Mouse (Mus musculus) intestine, embryonic 15.5 days (tissue): ENCODE data around the gene Gm10663. TPM values are rescaled to one million over a fixed set of nuclear protein-coding genes. Genes with fewer than 3 reads are reported as not detected.

Experiments used
- ATAC-seq: fragments of 200-750 bp; cut with Nextera tagmentation; 2 replicates; pipeline ENCODE4 v1.8.0; 2017; ENCODE audit warnings: moderate TSS enrichment, moderate library complexity
- H3K27ac ChIP-seq: fragments of 300-500 bp; sonication (generic); 2 replicates; pipeline ENCODE4 v1.5.1; 2015; ENCODE audit warnings: mild to moderate bottlenecking, inconsistent platforms
- H3K27me3 ChIP-seq: fragments of 300-500 bp; sonication (generic); replicated peaks from 2 replicates; pipeline ENCODE4 v1.6.1; 2015; ENCODE audit warnings: inconsistent platforms
- H3K36me3 ChIP-seq: fragments of 300-500 bp; sonication (generic); 2 replicates; pipeline ENCODE4 v1.6.1; 2015; ENCODE audit warnings: inconsistent platforms
- H3K4me1 ChIP-seq: fragments of 300-500 bp; sonication (generic); replicated peaks from 2 replicates; pipeline ENCODE4 v1.6.1; 2015; ENCODE audit warnings: inconsistent platforms
- H3K4me2 ChIP-seq: fragments of 300-500 bp; sonication (generic); replicated peaks from 2 replicates; pipeline ENCODE4 v1.6.1; 2015; ENCODE audit warnings: mild to moderate bottlenecking, inconsistent platforms
- H3K4me3 ChIP-seq: fragments of 300-500 bp; sonication (generic); replicated peaks from 2 replicates; pipeline ENCODE4 v1.5.1; 2015; ENCODE audit warnings: inconsistent platforms
- H3K9ac ChIP-seq: fragments of 300-500 bp; sonication (generic); 2 replicates; pipeline ENCODE4 v1.6.1; 2015; ENCODE audit warnings: inconsistent platforms
- H3K9me3 ChIP-seq: fragments of 300-500 bp; sonication (generic); 2 replicates; pipeline ENCODE4 v1.6.1; 2016; ENCODE audit warnings: inconsistent platforms
- WGBS: fragments of 180-500 bp; shearing (Covaris S2); methylation state at CpG from one replicate; pipeline ENCODE4 v1.1.7; 2015; 5-methylcytosine and 5-hydroxymethylcytosine counted together
- polyA plus RNA-seq: library from polyadenylated mRNA; unstranded; fragments of >200 nt; fragmentation: Nextera tagmentation; extraction: Ambion mirVana; gene quantifications from 2 replicates; pipeline ENCODE4 v1.2.1, GENCODE M21; 2015

Gm10663 gene
- polyA plus RNA-seq, 1 experiment from 2014 or later = not detected

DNA sequence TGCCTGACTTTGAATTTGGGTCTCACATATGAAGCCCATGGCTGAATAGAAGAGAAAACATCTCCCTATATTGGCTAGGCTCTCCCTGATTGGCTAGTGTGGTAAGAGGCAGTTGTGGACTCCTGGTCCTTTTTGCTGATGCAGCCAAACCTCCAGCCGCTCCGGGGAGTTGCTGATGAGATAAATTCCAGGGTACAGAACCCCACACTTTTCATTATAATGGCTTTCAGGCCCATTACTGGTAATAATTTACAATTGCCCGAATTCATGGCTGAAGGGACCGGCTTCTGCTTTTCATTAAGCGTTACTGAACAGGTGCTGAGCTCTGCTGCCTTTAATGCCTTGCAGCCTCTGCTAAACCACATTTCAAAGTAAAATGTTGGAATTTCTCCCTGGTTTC, 20.9 kb upstream of the Gm10663 start:
- no peak overlapping the region for H3K9ac ChIP-seq
- peaks cover 3% of the 10 kb centered on the region; the same call in 1 of the 2 replicates for H3K4me1 ChIP-seq
- no peak overlapping the region for H3K27ac ChIP-seq
- H3K4me3 ChIP-seq = no peak overlapping the region
- no peaks in the 10 kb centered on the region for H3K36me3 ChIP-seq
- no peaks in the 10 kb centered on the region for H3K27me3 ChIP-seq
- ATAC-seq = no peak
- WGBS = 40% methylated on average over 5 of the region's 5 CpGs
- no peak overlapping the region for H3K4me2 ChIP-seq
- no peaks in the 10 kb centered on the region for H3K9me3 ChIP-seq

DNA sequence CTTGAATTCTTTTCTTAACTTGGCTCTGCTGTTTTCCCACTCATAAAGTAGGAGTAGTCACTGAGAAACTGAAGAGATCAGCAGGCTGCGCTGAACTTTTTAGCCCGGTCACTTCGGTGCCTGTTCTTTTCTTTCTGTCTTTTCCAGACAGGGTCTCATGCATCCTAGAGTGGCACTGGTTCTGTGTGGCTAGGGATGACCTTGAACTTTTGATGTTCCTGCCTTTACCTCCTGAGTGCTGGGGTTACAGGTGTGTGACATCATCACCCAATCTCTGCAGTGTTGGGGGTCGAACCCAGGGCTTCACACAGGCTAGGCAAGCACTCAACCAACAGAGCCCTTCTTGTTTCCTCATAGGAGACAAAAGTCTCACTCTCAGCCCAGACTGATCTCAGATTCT, 18.1 kb upstream of the Gm10663 start:
- no peaks in the 10 kb centered on the region for H3K36me3 ChIP-seq
- H3K9ac ChIP-seq = no peak overlapping the region
- no peaks in the 10 kb centered on the region for H3K9me3 ChIP-seq
- H3K27me3 ChIP-seq = no peaks in the 10 kb centered on the region
- peaks cover 3% of the 10 kb centered on the region; the same call in 1 of the 2 replicates for H3K4me1 ChIP-seq
- WGBS = 97% methylated on average over 4 of the region's 4 CpGs
- no peak for ATAC-seq
- H3K4me3 ChIP-seq = no peak overlapping the region
- H3K27ac ChIP-seq = no peak overlapping the region
- H3K4me2 ChIP-seq = no peak overlapping the region

DNA sequence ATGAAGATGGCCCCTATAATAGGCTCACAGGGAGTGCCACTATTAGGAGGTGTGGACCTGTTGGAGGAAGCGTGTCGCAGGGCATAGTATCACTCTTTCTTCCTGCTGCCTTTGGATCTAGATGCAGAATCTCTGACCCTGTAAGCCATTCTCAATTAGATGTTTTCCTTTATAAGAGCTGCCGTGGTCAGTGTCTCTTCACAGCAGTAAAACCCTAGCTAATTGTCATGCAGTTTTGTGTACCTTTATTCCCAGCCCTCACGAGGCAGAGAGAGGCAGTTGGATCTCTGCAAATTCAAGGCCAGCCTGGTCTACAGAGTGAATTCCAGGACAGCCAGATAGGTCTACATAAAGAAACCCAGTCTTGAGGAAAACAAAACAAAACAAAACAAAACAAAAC, 12.6 kb upstream of the Gm10663 start:
- H3K36me3 ChIP-seq = no peaks in the 10 kb centered on the region
- H3K4me2 ChIP-seq = no peak overlapping the region
- WGBS = 79% methylated on average over 4 of the region's 4 CpGs
- H3K9ac ChIP-seq = no peak overlapping the region
- H3K4me1 ChIP-seq = no peaks in the 10 kb centered on the region
- no peak for ATAC-seq
- H3K27me3 ChIP-seq = no peaks in the 10 kb centered on the region
- H3K4me3 ChIP-seq = no peak overlapping the region
- no peaks in the 10 kb centered on the region for H3K9me3 ChIP-seq
- no peak overlapping the region for H3K27ac ChIP-seq

DNA sequence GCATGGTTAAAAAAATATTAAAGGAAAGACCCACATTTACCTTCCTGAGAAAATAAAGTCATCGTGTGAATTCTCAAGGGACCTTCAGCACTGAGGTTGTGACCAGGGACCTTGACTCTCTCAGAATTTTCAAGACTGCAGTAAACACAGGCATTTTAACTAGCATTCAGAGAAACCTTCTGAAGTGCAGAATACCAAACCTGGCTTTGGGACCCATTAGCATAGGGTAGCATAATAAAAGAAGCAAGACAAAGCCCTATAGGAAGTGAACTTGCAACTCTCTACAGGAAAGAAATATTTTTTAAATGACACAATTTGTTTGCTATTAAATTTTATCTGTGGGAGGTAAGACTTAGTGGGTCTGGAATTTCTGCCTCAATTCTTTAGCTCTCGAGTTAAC, 10.8 kb upstream of the Gm10663 start:
- 54% methylated on average over 2 of the region's 2 CpGs for WGBS
- Histone ChIP-seq H3K9me3 (no peaks in the 10 kb centered on the region), H3K4me3 (no peak overlapping the region), H3K36me3 (no peaks in the 10 kb centered on the region), H3K4me2 (no peak overlapping the region), H3K9ac (no peak overlapping the region), H3K27me3 (no peaks in the 10 kb centered on the region), H3K4me1 (no peaks in the 10 kb centered on the region), H3K27ac (no peak overlapping the region)
- ATAC-seq = no peak

DNA sequence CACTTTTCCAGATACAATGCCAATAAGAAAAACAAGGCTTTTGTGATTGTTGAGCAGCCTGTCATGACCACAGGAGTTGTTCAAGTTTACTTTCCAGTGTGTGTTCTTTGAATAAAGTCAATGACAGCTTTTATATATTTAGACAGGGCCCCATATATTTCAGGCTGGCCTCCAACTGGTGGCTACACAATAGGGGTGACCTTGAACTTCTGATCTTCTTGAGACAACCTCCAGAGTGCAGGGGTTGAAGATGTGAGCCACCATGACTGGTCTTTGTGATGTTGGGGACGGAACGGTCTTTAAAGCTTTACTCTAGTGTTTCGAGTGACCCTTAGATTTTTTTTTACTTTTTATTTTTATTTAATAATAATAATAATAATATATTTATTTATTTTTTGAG, 9.2 kb upstream of the Gm10663 start:
- H3K27me3 ChIP-seq = no peaks in the 10 kb centered on the region
- no peaks in the 10 kb centered on the region for H3K4me1 ChIP-seq
- no peak overlapping the region for H3K27ac ChIP-seq
- ATAC-seq = no peak
- no peak overlapping the region for H3K4me3 ChIP-seq
- no peak overlapping the region for H3K4me2 ChIP-seq
- no peaks in the 10 kb centered on the region for H3K36me3 ChIP-seq
- H3K9ac ChIP-seq = no peak overlapping the region
- H3K9me3 ChIP-seq = no peaks in the 10 kb centered on the region
- WGBS = 98% methylated on average over 3 of the region's 3 CpGs

DNA sequence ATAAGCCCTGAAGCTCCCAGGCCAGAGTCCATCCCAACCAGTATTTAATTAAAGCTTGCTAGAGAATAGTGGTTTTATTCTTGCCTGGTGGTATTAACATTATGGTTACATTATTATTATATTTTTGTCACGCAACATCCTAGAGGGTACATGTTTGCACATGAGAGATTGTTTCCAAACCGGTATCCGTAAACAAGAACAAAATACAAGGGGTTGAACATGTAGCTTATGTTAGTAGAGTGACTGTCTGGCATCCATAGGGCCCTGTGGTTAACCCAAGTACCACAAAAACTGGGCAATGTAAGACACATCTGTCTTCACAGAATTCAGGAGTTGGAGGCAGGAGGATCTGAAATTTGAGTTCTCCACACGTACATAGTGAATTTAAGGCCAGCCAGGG, 7.8 kb upstream of the Gm10663 start:
- Histone ChIP-seq H3K27me3 (no peaks in the 10 kb centered on the region), H3K4me3 (no peak overlapping the region), H3K4me2 (no peak overlapping the region), H3K36me3 (no peaks in the 10 kb centered on the region), H3K9ac (no peak overlapping the region), H3K4me1 (no peaks in the 10 kb centered on the region), H3K27ac (no peak overlapping the region), H3K9me3 (no peaks in the 10 kb centered on the region)
- 90% methylated on average over 4 of the region's 4 CpGs for WGBS
- no peak for ATAC-seq

DNA sequence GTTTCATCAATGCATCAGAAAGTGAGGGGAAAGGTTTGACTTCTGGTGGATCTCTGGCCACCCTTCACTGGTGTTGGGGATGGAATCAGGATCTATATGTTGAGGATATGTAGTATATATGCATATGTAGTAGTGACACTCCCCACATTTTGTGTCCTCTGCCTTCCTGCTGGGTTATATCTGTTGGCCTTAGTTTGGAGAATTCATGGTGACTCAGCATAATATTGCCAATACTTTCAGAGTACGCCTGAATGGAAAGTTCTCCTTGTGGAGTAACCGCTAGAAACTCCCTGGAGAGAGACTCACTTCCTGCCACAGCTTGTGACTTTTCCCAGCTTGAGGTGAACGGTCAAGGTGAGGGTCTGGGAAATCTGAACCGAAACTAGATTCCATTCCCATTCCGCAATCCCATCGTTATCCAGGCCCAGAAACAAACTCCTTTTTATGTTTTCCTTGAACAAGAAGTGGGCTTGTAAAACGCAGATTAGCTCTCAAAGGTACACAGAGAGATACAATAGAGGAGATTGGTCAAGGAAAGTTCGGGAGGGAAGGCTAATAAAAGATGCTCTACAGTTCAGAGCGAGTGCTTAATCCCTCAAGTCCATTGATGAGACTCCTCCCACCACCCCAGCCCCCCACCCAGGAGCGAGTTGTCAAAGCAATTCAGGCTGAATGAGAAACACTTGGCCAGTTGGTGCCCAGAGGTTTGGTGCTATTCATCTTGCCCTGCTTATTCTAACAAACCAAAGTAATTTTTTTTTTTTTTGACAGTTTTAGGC, 7.0 kb upstream of the Gm10663 start:
- H3K27me3 ChIP-seq = no peaks in the 10 kb centered on the region
- H3K9me3 ChIP-seq = no peaks in the 10 kb centered on the region
- H3K4me2 ChIP-seq = no peak overlapping the region
- H3K4me1 ChIP-seq = no peaks in the 10 kb centered on the region
- no peak for ATAC-seq
- no peak overlapping the region for H3K27ac ChIP-seq
- no peak overlapping the region for H3K4me3 ChIP-seq
- H3K9ac ChIP-seq = no peak overlapping the region
- 46% methylated on average over 10 of the region's 10 CpGs for WGBS
- H3K36me3 ChIP-seq = no peaks in the 10 kb centered on the region

DNA sequence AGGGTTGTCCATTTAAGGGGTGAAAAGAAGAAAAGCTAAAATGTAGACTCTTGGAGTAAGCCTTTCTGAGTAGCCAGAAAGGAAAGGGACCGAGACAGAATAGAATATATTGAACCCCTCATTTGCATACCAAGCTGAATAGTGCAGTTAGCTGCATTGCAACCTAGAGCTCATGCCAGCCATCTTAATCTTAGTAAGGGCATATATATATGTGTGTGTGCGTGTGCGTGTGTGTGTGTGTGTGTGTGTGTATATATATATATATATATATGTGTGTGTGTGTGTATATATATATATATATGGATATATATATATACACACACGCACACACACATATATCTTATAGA, 6.4 kb upstream of the Gm10663 start:
- Histone ChIP-seq H3K4me1 (no peaks in the 10 kb centered on the region), H3K4me2 (no peak overlapping the region), H3K27me3 (no peaks in the 10 kb centered on the region), H3K36me3 (no peaks in the 10 kb centered on the region), H3K27ac (no peak overlapping the region), H3K4me3 (no peak overlapping the region), H3K9me3 (no peaks in the 10 kb centered on the region), H3K9ac (no peak overlapping the region)
- ATAC-seq = no peak
- 84% methylated on average over 4 of the region's 4 CpGs for WGBS

DNA sequence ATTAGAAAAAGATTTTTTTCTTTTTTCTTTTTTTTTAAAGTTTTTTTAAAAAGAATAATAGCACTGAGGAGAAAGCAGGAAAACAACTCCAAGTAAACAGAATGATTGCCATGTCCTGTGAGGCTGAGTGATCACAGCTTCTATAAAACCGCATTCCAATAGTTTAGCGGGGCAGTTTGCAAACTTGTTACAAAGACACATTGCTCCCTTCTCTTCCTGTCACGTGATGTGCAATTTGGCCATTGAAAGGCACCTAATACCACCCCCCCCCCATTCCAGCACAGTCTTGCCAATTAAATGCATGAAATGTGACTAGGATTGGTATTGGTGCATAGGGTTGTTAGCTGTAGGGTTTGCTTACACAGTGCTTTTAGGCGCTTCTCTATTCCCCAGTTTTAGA, 3.8 kb upstream of the Gm10663 start:
- no peaks in the 10 kb centered on the region for H3K4me1 ChIP-seq
- ATAC-seq = no peak
- 62% methylated on average over 4 of the region's 4 CpGs for WGBS
- H3K27ac ChIP-seq = no peak overlapping the region
- no peaks in the 10 kb centered on the region for H3K36me3 ChIP-seq
- no peak overlapping the region for H3K9ac ChIP-seq
- H3K4me3 ChIP-seq = no peak overlapping the region
- H3K27me3 ChIP-seq = no peaks in the 10 kb centered on the region
- H3K9me3 ChIP-seq = no peaks in the 10 kb centered on the region
- no peak overlapping the region for H3K4me2 ChIP-seq

DNA sequence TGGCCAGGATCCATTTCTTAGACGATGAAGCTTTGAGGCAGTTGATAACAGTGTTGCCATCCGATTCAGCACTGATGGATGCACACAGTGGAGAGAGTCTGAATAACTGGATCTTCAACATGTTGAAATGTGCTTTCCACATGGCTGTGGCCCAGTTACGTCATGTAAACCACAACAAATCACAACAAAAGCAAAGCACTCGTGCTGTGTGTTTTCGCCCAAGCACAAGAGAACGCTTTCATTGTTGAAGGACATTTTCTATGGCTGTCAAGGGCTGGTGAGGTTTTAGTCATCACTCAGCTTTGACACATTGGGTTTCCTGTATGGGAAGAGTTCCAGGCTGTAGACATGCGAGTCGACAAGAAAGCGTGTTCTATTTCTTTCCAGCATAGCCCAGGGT, 5.9 kb downstream of the Gm10663 start:
- Histone ChIP-seq H3K9me3 (no peaks in the 10 kb centered on the region), H3K27me3 (no peaks in the 10 kb centered on the region), H3K27ac (no peak overlapping the region), H3K4me3 (no peak overlapping the region), H3K4me1 (no peaks in the 10 kb centered on the region), H3K4me2 (no peak overlapping the region), H3K36me3 (no peaks in the 10 kb centered on the region), H3K9ac (no peak overlapping the region)
- ATAC-seq = no peak
- WGBS = 71% methylated on average over 9 of the region's 9 CpGs

DNA sequence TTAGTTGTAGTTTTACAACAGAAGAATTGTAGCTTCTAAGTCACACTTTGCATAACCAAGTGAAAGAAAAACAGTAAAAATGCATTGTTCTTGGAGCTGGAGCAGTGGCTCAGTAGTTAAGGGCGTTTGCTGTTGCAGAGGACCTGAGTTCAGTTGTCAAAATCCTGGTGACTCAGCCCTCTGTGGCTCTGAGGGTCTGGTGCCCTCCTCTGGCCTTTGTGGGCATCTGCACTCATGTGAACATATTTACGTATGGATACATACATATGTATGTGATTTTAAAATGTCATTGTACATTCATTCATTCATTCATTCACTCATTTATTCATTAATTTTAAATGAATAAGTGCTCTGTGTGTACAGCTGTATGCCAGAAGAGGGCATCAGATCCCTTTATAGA, 10.8 kb downstream of the Gm10663 start:
- Histone ChIP-seq H3K4me2 (no peak overlapping the region), H3K27me3 (no peaks in the 10 kb centered on the region), H3K9me3 (no peaks in the 10 kb centered on the region), H3K9ac (no peak overlapping the region), H3K4me1 (no peaks in the 10 kb centered on the region), H3K4me3 (no peak overlapping the region), H3K27ac (no peak overlapping the region), H3K36me3 (no peaks in the 10 kb centered on the region)
- WGBS = 78% methylated on average over 2 of the region's 2 CpGs
- ATAC-seq = no peak

DNA sequence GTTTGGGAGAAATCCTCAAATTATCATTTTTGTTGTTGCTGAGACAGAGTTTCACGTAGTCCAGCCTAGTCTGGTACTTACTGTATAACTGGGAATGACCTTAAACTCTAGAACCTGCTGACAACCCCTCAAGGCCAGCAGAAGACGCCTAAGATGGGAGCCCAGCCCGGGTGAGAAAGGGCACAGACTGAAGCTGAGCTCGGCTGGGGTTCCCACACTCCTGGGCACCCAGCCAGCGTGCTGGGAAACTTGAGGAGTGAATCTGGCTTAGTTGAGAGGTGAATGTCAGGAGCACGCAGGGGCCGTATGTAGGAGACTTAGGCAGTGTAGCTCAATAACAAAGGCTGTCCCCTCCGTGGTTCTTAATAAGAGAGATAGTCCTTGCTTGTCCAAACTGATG, 12.9 kb downstream of the Gm10663 start:
- no peaks in the 10 kb centered on the region for H3K4me1 ChIP-seq
- ATAC-seq = no peak
- H3K4me2 ChIP-seq = no peak overlapping the region
- no peak overlapping the region for H3K4me3 ChIP-seq
- no peak overlapping the region for H3K9ac ChIP-seq
- no peaks in the 10 kb centered on the region for H3K27me3 ChIP-seq
- no peaks in the 10 kb centered on the region for H3K36me3 ChIP-seq
- no peaks in the 10 kb centered on the region for H3K9me3 ChIP-seq
- WGBS = 78% methylated on average over 8 of the region's 8 CpGs
- no peak overlapping the region for H3K27ac ChIP-seq

DNA sequence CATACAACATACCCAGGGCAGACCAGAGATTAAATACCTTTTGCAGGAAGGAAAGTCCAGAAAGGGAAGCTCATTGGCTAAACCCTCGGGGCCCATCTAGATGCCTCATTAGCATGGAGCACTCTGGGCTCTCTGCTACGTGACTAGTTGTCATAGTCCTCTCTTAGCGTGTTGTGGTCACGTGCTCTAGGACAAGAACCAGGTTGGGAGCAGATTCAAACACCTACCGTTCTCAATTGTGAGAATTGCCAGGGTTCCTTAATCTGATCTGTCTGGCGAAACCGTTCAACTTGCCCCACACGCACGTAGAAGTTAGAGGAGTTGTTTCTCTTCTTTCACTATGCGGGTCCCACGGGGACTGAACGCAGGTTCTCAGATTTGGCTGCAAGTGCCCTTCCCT, 13.3 kb downstream of the Gm10663 start:
- WGBS = 92% methylated on average over 12 of the region's 12 CpGs
- H3K4me2 ChIP-seq = no peak overlapping the region
- no peak overlapping the region for H3K4me3 ChIP-seq
- H3K36me3 ChIP-seq = no peaks in the 10 kb centered on the region
- no peaks in the 10 kb centered on the region for H3K4me1 ChIP-seq
- ATAC-seq = no peak
- H3K9ac ChIP-seq = no peak overlapping the region
- no peaks in the 10 kb centered on the region for H3K9me3 ChIP-seq
- no peaks in the 10 kb centered on the region for H3K27me3 ChIP-seq
- H3K27ac ChIP-seq = no peak overlapping the region
